Mouse (Mus musculus): ENCODE data around the gene Stt3a. TPM values are rescaled to one million over a fixed set of nuclear protein-coding genes. Genes with fewer than 3 reads are reported as not detected.

Stt3a gene
- total RNA-seq, 2 experiments from 2014 or later: 299 to 300 TPM

- DNase-seq: peak; percentile 90 to 91
Observed at GRCm38 (mm10) chr9:36726131-36727033, 41.1 kb downstream of the Stt3a start.

- DNase-seq: no peak
Observed at GRCm38 (mm10) chr9:36716624-36717023, 50.9 kb downstream of the Stt3a start.

GRCm38 (mm10) chr9:36707304-36707703 lies 60.2 kb downstream of the Stt3a start:
- no peak for DNase-seq

GRCm38 (mm10) chr9:36705923-36706322 lies 61.6 kb downstream of the Stt3a start:
- DNase-seq: no peak

- no peak for DNase-seq
Observed at GRCm38 (mm10) chr9:36694276-36694675, 73.2 kb downstream of the Stt3a start.

GRCm38 (mm10) chr9:36692920-36693319 lies 74.6 kb downstream of the Stt3a start, which contains the start of gene Acrv1:
TSS of gene Acrv1 (plus strand) at chr9:36693220.
- DNase-seq: no peak

- peak; percentile 2 to 4 for DNase-seq
Observed at GRCm38 (mm10) chr9:36687329-36687728, 80.2 kb downstream of the Stt3a start.

- DNase-seq: peak in 1 of 2 experiments; percentile 5
Observed at GRCm38 (mm10) chr9:36681424-36681823, 86.1 kb downstream of the Stt3a start.

Other genes starting within 250 kb of the Stt3a start
- not detected for gene Gm5615, start 225.7 kb downstream of the Stt3a start, total RNA-seq (2021)
- gene Gm17689, start 185.0 kb downstream of the Stt3a start, total RNA-seq (2021): not detected
- gene A630095E13Rik, start 124.3 kb downstream of the Stt3a start, total RNA-seq (2021): not detected
- not detected for gene Acrv1, start 74.5 kb downstream of the Stt3a start, total RNA-seq (2021)
- 1 to 10 TPM; 3.0 to 4.2 TPM for gene Chek1, start 40.6 kb downstream of the Stt3a start, total RNA-seq (2021)
- gene Ei24, start 29.7 kb upstream of the Stt3a start, total RNA-seq (2021): 100 to 1,000 TPM; 116 to 133 TPM
- gene Fez1, start 54.2 kb upstream of the Stt3a start, total RNA-seq (2021): 1 to 10 TPM; 3.6 TPM